Mouse (Mus musculus) heart, postnatal 0 days (tissue): ENCODE results near the gene Fgfr2. TPM values are rescaled to one million over a fixed set of nuclear protein-coding genes. Genes with fewer than 3 reads are reported as not detected.

Experiments used
- ATAC-seq: fragments of 200-750 bp; cut with Nextera tagmentation; 2 replicates; pipeline ENCODE4 v1.8.0; 2017; ENCODE audit warnings: low read depth, moderate number of reproducible peaks, moderate library complexity; ENCODE audit not compliant: insufficient read depth
- DNase-seq: peaks from one replicate; pipeline ENCODE4 v3.0.0-alpha.2; 2016; ENCODE audit warnings: low spot score
- H3K27ac ChIP-seq: fragments of 300-500 bp; sonication (generic); 2 replicates; pipeline ENCODE4 v1.5.1; 2014; ENCODE audit warnings: low read depth, mild to moderate bottlenecking
- H3K27me3 ChIP-seq: fragments of 300-500 bp; sonication (generic); 2 replicates; pipeline ENCODE4 v1.6.1; 2014; ENCODE audit warnings: low read length, mixed read lengths; ENCODE audit not compliant: control insufficient read depth, insufficient read depth
- H3K36me3 ChIP-seq: fragments of 300-500 bp; sonication (generic); replicated peaks from 2 replicates; pipeline ENCODE4 v1.6.1; 2014; ENCODE audit warnings: low read length, mixed read lengths; ENCODE audit not compliant: control insufficient read depth, insufficient read depth
- H3K4me1 ChIP-seq: fragments of 300-500 bp; sonication (generic); 2 replicates; pipeline ENCODE4 v1.6.1; 2014; ENCODE audit warnings: antibody characterized with exemption; ENCODE audit not compliant: control insufficient read depth, insufficient read depth
- H3K4me2 ChIP-seq: fragments of 300-500 bp; sonication (generic); 2 replicates; pipeline ENCODE4 v1.6.1; 2014; ENCODE audit warnings: low read depth, mild to moderate bottlenecking, low read length, moderate library complexity
- H3K4me3 ChIP-seq: fragments of 300-500 bp; sonication (generic); 2 replicates; pipeline ENCODE4 v1.5.1; 2014; ENCODE audit warnings: low read depth, low read length
- H3K9ac ChIP-seq: fragments of 300-500 bp; sonication (generic); replicated peaks from 2 replicates; pipeline ENCODE4 v1.6.1; 2014; ENCODE audit warnings: low read depth, low read length, mixed read lengths
- H3K9me3 ChIP-seq: fragments of 300-500 bp; sonication (generic); replicated peaks from 2 replicates; pipeline ENCODE4 v1.6.1; 2016; ENCODE audit warnings: low read length; ENCODE audit not compliant: control insufficient read depth
- CTCF ChIP-seq: IDR thresholded peaks from 2 replicates; pipeline ENCODE4 v1.5.1; 2016; ENCODE audit warnings: antibody characterized with exemption, control low read depth, low read depth
- EP300 ChIP-seq: IDR thresholded peaks from 2 replicates; pipeline ENCODE4 v1.6.1; 2016; ENCODE audit warnings: antibody characterized with exemption, low read depth
- whole genome bisulfite sequencing: fragments of 180-500 bp; shearing (Covaris S2); extraction: QIAGEN DNeasy Blood & Tissue Kit; methylation state at CpG from one replicate; pipeline ENCODE4 v1.1.7; 2014; 5-methylcytosine and 5-hydroxymethylcytosine counted together
- polyA plus RNA-seq: library from polyadenylated mRNA; unstranded; fragments of >200 nt; fragmentation: Nextera tagmentation; extraction: Ambion mirVana; gene quantifications from 2 replicates; pipeline ENCODE4 v1.2.1, GENCODE M21; 2015
- total RNA-seq: library from RNA; depleted of rRNA; stranded (reverse); fragments of >200 nt; gene quantifications from 2 replicates; pipeline ENCODE4 v1.2.3, GENCODE M21; 2014; ENCODE audit warnings: low replicate concordance

The Fgfr2 gene
- total and polyA plus RNA-seq, 2 experiments from 2014 or later, result 3.8 to 11.5 TPM

DNA sequence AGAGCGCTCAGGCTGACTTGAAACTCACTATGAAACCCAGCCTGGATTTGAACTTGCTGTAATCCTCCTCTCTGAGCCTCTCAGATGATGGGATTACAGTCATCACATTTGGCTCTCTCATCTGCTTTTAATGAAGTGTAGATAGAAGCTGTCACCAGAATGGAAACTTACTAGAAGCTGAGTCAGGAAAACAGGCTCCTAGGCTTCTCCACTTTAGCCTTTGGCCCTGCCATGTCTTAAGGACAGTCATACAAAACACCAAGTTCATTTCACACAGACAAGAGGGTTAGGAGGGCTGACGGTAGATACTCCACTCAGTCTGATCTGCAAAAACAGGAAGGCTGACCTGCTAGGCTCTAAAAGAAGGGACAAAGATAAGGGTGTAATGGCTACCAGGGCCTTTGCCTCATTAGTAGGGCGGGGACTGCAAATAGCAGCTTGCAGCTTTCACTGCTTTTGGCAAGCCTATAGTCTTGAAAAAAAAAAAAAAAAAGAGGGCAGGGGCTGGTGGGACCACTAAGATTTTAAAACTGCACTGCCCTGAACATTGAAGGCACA is 357.4 kb downstream of the Fgfr2 start:
- H3K4me1 ChIP-seq, result peaks cover 23% of the 10 kb centered on the region
- H3K4me2 ChIP-seq, result no peak overlapping the region
- WGBS, result 64% methylated on average over 3 of the region's 3 CpGs
- H3K4me3 ChIP-seq, result no peak overlapping the region
- H3K9me3 ChIP-seq, result no peaks in the 10 kb centered on the region
- no peak overlapping the region for H3K9ac ChIP-seq
- ATAC-seq (no peak), DNase-seq (no peak)
- TF ChIP-seq EP300 (no peak), CTCF (no peak)
- no peaks in the 10 kb centered on the region for H3K27me3 ChIP-seq
- H3K27ac ChIP-seq, result peak overlapping the region; percentile 27
- H3K36me3 ChIP-seq, result peaks cover 22% of the 10 kb centered on the region; the same call in 1 of the 2 replicates

DNA sequence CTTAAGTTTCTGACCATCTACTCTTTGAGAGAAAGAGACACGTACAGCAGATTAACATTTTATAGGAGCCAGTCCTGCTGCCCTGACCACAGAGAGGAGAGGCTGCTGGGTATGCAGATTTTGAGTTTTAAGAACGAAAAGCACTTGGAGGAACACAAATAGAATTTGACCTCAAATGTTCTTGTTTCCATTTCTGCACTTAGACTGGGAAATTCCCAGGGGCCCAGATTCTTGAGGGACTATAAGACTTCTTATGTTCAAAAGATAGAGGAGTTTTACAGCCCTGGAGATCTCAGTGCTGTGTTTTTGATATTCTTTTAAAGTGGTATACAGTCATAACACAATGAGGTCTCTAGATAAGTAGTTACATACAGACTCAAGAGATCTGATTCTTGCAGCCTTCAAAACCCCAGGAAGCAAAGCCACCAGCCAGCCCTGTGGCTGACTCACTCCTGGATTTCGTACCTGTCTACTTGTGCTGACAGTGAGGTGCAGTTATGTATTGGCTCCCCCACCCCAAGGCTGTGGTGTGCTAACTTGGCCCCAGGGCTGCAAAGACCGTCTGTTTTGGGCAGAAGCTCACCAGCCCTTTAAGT is 358.2 kb downstream of the Fgfr2 start:
- TF ChIP-seq EP300 (no peak), CTCF (no peak)
- DNase-seq (no peak), ATAC-seq (no peak)
- Histone ChIP-seq H3K27me3 (no peaks in the 10 kb centered on the region), H3K9ac (no peak overlapping the region), H3K4me1 (peaks cover 23% of the 10 kb centered on the region), H3K4me3 (no peak overlapping the region), H3K9me3 (no peaks in the 10 kb centered on the region), H3K4me2 (no peak overlapping the region), H3K36me3 (peaks cover 15% of the 10 kb centered on the region; the same call in 1 of the 2 replicates), H3K27ac (no peak overlapping the region)
- WGBS, result 73% methylated on average over 4 of the region's 4 CpGs

DNA sequence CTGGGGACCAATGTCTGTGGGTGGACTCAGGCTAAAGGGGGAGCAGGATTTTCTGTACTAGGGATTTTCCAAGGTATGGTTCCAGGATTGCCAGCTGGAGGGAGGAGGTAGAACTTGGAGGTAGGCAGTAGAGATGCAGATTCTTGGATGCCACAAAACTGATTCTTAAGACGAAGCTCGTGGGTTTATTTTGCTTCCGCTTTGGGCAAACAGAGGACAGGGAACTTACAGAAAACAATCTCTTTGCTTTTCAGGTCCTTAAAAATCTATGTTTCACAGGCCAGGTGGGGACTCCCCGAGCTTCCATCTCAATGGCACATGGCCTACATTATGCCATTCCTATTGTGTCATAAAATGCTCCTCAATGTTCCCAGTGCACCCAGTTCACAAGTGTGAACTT is 358.8 kb downstream of the Fgfr2 start:
- H3K4me1 ChIP-seq, result peaks cover 23% of the 10 kb centered on the region
- no peak for ATAC-seq
- H3K27me3 ChIP-seq, result no peaks in the 10 kb centered on the region
- H3K4me3 ChIP-seq, result no peak overlapping the region
- no peaks in the 10 kb centered on the region for H3K9me3 ChIP-seq
- TF ChIP-seq EP300 (no peak), CTCF (no peak)
- peaks cover 15% of the 10 kb centered on the region for H3K36me3 ChIP-seq
- H3K4me2 ChIP-seq, result no peak overlapping the region
- WGBS, result 91% methylated on average over 4 of the region's 4 CpGs
- H3K27ac ChIP-seq, result no peak overlapping the region
- DNase-seq, result no peak
- no peak overlapping the region for H3K9ac ChIP-seq

DNA sequence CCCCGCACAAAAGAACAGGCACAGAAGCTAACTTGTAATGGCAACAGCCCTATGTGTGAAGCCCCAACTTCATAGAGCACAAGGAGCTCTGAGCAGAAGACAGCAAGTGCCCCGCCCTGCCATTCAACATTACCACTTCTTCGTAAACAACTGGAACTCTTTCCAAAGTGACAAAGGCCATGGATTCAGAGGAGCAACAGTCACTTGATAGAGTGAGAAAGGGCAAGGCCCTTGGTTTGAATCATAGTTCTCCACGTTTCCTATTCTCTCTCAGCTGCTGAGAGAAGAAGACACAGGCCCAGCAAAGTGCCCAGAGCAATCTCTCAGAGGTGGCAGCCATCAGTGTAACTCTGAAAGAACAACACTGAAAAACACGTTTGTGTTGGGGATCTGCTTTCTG is 359.2 kb downstream of the Fgfr2 start:
- no peak overlapping the region for H3K9ac ChIP-seq
- H3K27ac ChIP-seq, result no peak overlapping the region
- no peaks in the 10 kb centered on the region for H3K9me3 ChIP-seq
- H3K4me1 ChIP-seq, result peaks cover 23% of the 10 kb centered on the region
- ATAC-seq (no peak), DNase-seq (no peak)
- no peak overlapping the region for H3K4me3 ChIP-seq
- no peak overlapping the region for H3K4me2 ChIP-seq
- H3K36me3 ChIP-seq, result peaks cover 15% of the 10 kb centered on the region
- TF ChIP-seq CTCF (no peak), EP300 (no peak)
- 89% methylated on average over 5 of the region's 5 CpGs for WGBS
- no peaks in the 10 kb centered on the region for H3K27me3 ChIP-seq

DNA sequence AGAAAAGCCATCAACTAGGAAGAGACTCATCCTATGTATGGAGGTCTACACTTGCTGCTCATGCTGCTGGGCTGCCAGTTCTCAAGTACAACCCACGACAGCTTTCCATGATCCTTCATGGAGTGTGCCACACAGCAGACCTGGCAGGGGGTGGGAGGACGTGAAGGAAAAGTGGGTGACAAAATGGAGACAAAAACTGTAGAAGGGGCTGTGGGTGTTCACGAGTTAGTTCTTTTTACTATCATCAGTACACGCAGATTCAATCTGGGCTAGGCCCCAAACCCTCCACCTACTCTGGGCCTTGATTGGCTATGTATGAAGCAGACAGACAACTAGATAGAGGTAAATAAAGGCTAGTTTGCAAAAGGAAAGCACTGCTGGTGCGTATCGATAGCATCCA is 359.8 kb downstream of the Fgfr2 start:
- 89% methylated on average over 6 of the region's 6 CpGs for WGBS

DNA sequence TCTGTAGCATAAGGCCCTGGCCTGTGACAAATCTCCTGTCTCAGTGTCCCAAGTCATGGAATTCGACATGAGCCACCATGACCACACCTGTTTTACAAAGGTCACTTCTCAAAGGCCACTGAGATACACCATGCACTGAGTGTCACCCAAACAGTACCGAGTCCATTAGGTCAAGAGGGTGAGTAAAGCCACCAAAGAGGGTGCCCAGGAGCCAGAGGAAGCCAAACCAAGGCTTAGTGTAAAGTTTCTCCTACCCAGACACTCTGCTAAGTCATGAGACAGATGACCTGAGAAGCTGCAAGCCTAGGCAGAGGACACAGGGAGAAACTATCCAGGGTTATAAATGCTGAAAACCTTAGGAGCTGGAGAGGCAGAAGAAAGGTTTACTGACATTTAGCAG is 361.7 kb downstream of the Fgfr2 start:
- Histone ChIP-seq H3K4me3 (no peak overlapping the region), H3K4me2 (no peak overlapping the region), H3K4me1 (peaks cover 19% of the 10 kb centered on the region), H3K27me3 (no peaks in the 10 kb centered on the region), H3K27ac (no peak overlapping the region), H3K9me3 (no peaks in the 10 kb centered on the region), H3K36me3 (peaks cover 39% of the 10 kb centered on the region), H3K9ac (no peak overlapping the region)
- DNase-seq (no peak), ATAC-seq (no peak)
- no peak for TF ChIP-seq EP300
- no peak for TF ChIP-seq CTCF
- 80% methylated on average over 2 of the region's 2 CpGs for WGBS

More for the DNA sequence above, 359.8 kb downstream of the Fgfr2 start:
- no peak overlapping the region for H3K4me3 ChIP-seq
- H3K4me1 ChIP-seq, result peaks cover 23% of the 10 kb centered on the region
- no peak for DNase-seq
- no peaks in the 10 kb centered on the region for H3K27me3 ChIP-seq
- no peak for ATAC-seq
- no peak overlapping the region for H3K27ac ChIP-seq
- no peak overlapping the region for H3K4me2 ChIP-seq
- H3K9me3 ChIP-seq, result no peaks in the 10 kb centered on the region
- no peak overlapping the region for H3K9ac ChIP-seq
- H3K36me3 ChIP-seq, result peaks cover 21% of the 10 kb centered on the region
- TF ChIP-seq EP300 (no peak), CTCF (no peak)
